In the genomic region with DNA sequence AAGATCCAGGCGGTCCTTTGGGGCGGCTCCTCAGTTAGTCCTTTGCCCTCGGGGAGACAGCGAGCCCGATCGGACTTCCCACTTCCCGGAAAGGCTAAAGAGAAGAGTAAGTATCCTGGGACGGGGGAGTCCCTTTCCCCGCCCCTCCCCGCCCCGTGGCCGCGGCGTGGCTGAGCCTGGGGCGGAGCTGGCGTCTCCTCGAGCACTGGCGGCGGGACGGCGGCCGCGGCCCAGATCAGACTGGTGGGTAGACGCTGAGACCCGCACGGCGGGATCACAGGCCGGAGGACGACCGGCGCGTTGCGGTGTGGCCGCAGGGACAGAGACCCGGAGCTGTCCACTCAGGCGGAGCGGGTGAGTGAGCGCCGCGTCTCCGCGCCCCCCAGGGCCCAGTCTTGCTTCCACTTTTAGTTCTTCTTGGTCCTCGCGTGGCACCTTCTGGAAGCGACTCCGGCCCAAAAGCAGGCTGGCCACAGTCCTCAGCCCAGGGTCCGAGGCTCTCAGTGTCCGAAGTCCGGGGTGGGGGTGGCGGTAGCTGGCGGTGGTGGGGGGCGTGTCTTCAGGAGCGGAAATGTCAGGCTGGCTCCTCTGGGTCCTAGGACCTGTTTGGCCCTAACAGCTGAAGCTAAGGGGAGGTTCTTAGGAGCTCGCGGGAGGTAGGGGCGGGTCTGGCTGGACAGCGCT, we compare ENCODE assay signal across 8 mouse cellular contexts. TPM values are rescaled to one million over a fixed set of nuclear protein-coding genes. Genes with fewer than 3 reads are reported as not detected.
DNase-seq lines count a peak whose midpoint lies in the region; ATAC-seq lines count a peak whose summit lies in the region.

TSS of gene Mob3c (plus strand) at position 205 of the 684 bp plus-strand sequence.

- peak; percentile 70 to 71 for DNase-seq in B cell, adult 2 months
- peak; percentile 91 for DNase-seq in adrenal gland, postnatal 14 days
- DNase-seq in heart, adult 18-20 months: peak; percentile 87 to 92
- DNase-seq in kidney, adult 18-20 months: peak; percentile 88
- DNase-seq in liver, embryonic 13.5 days: peak; percentile 74
- peak; percentile 58 to 61 for DNase-seq in natural killer cell, adult 2 months (ENCODE audit: low spot score in 2 of 2)
- DNase-seq in splenic B cell, adult 2 months (ENCODE audit: low read depth, low spot score): peak; percentile 77

- H3K9ac ChIP-seq in embryonic facial prominence, embryonic 12.5 days: peak within 1 kb of the TSS; percentile 79
- H3K9ac ChIP-seq in liver, embryonic 13.5 days: peak within 1 kb of the TSS; percentile 85

- H3K4me1 ChIP-seq in embryonic facial prominence, embryonic 12.5 days: peaks cover 13% of the 10 kb centered on the region
- peaks cover 77% of the 10 kb centered on the region for H3K4me1 ChIP-seq in liver, embryonic 13.5 days (replicated peaks)

- peak; percentile 79 for ATAC-seq in embryonic facial prominence, embryonic 12.5 days (ENCODE audit: insufficient number of reproducible peaks, insufficient read depth, low FRiP score, low TSS enrichment)
- ATAC-seq in liver, embryonic 13.5 days (ENCODE audit: low read depth): peak; percentile 88

- H3K36me3 ChIP-seq in embryonic facial prominence, embryonic 12.5 days: peaks cover 13% of the 10 kb centered on the region; the same call in 1 of the 2 replicates
- peaks cover 22% of the 10 kb centered on the region for H3K36me3 ChIP-seq in liver, embryonic 13.5 days
- peaks cover 1% of the 10 kb centered on the region; the same call in 1 of the 2 replicates for H3K36me3 ChIP-seq in splenic B cell, adult 2 months (ENCODE audit: control insufficient read depth, insufficient read depth, low read length, poor library complexity, severe bottlenecking)

- no peaks in the 10 kb centered on the region for H3K9me3 ChIP-seq in embryonic facial prominence, embryonic 12.5 days
- no peaks in the 10 kb centered on the region for H3K9me3 ChIP-seq in liver, embryonic 13.5 days (replicated peaks)

- 0 out of 2 replicates have a peak, but pooled peaks cover 5% of the 10 kb centered on the region for H3K27me3 ChIP-seq in embryonic facial prominence, embryonic 12.5 days
- no peaks in the 10 kb centered on the region for H3K27me3 ChIP-seq in liver, embryonic 13.5 days
- no peaks in the 10 kb centered on the region for H3K27me3 ChIP-seq in splenic B cell, adult 2 months (ENCODE audit: control insufficient read depth, insufficient read depth, low read length, poor library complexity, severe bottlenecking)

- peak within 1 kb of the TSS; percentile 73 for H3K4me2 ChIP-seq in embryonic facial prominence, embryonic 12.5 days (replicated peaks)
- peak within 1 kb of the TSS; percentile 85 for H3K4me2 ChIP-seq in liver, embryonic 13.5 days

- under 1% methylated on average over 57 of the region's 57 CpGs for WGBS in embryonic facial prominence, embryonic 12.5 days
- under 1% methylated on average over 57 of the region's 57 CpGs for WGBS in liver, embryonic 13.5 days (ENCODE audit: insufficient replicate concordance)

- H3K27ac ChIP-seq in embryonic facial prominence, embryonic 12.5 days: peak within 1 kb of the TSS; percentile 65
- H3K27ac ChIP-seq in liver, embryonic 13.5 days: peak within 1 kb of the TSS; percentile 84

- peak within 1 kb of the TSS; percentile 81 for H3K4me3 ChIP-seq in embryonic facial prominence, embryonic 12.5 days
- H3K4me3 ChIP-seq in liver, embryonic 13.5 days (replicated peaks): peak within 1 kb of the TSS; percentile 75

RNA-seq across cellular contexts. Expression of gene Mob3c, which starts in this region (rescaled TPM):
- 10.2 and 12.4 TPM in 2 replicates for total RNA-seq in adrenal gland, postnatal 14 days (2021)
- 9.1 and 9.7 TPM in 2 replicates for polyA plus RNA-seq in embryonic facial prominence, embryonic 12.5 days (2016; fragmentation: Nextera tagmentation; extraction: Ambion mirVana)
- 1 to 10 TPM; 5.0 to 5.3 TPM for total RNA-seq in heart, adult 18-20 months (2021)
- 6.7 TPM in 2 replicates for polyA plus RNA-seq in liver, embryonic 13.5 days (2015; fragmentation: Nextera tagmentation; extraction: Ambion mirVana)

Comparison
In these comparisons a context has a peak if more than half of its experiments do, and no peak if none do; other contexts are left out.
1. Peak in every context shown above with its lines: DNase-seq, ATAC-seq, H3K4me3 ChIP-seq and H3K27ac ChIP-seq.